Mouse (Mus musculus): Measurements from ENCODE around the gene Agmat. TPM values are rescaled to one million over a fixed set of nuclear protein-coding genes. Genes with fewer than 3 reads are reported as not detected.

The Agmat gene
- total and polyA plus RNA-seq, 2 experiments from 2014 or later: not detected

- peak; percentile 100 for ATAC-seq
These were observed 11.8 kb upstream of the Agmat start for GRCm38 (mm10) chr4:141734446-141735205.

GRCm38 (mm10) chr4:141735206-141735560, 11.3 kb upstream of the Agmat start:
- peak overlapping the region; percentile 39 for H3K4me3 ChIP-seq (ENCODE audit: low read depth, low read length)
- no peaks in the 10 kb centered on the region for H3K36me3 ChIP-seq (ENCODE audit: insufficient read depth)
- no peaks in the 10 kb centered on the region for H3K9me3 ChIP-seq (ENCODE audit: low read length)
- H3K9ac ChIP-seq: peak overlapping the region; percentile 51
- TF ChIP-seq CTCF (IDR thresholded peaks at IDR 0.05; ENCODE audit: low read depth): no peak
- no peaks in the 10 kb centered on the region for H3K4me1 ChIP-seq (ENCODE audit: insufficient read depth)
- ATAC-seq: no peak
- no peak for DNase-seq
- H3K27ac ChIP-seq (ENCODE audit: low read depth, low read length): no peak overlapping the region
- WGBS: 23% methylated on average over 9 of the region's 9 CpGs
- peak overlapping the region; percentile 69 for H3K4me2 ChIP-seq (ENCODE audit: low read depth)
- no peaks in the 10 kb centered on the region; the same call in 1 of the 2 replicates for H3K27me3 ChIP-seq (ENCODE audit: insufficient read depth, low read length)

More at GRCm38 (mm10) chr4:141734446-141735205, 11.8 kb upstream of the Agmat start:
- peak overlapping the region; percentile 69 for H3K4me2 ChIP-seq (ENCODE audit: low read depth)
- TF ChIP-seq CTCF (IDR thresholded peaks at IDR 0.05; ENCODE audit: low read depth): no peak
- 8% methylated on average over 24 of the region's 24 CpGs for WGBS
- no peaks in the 10 kb centered on the region for H3K9me3 ChIP-seq (ENCODE audit: low read length)
- H3K4me1 ChIP-seq (ENCODE audit: insufficient read depth): no peaks in the 10 kb centered on the region
- H3K27me3 ChIP-seq (ENCODE audit: insufficient read depth, low read length): no peaks in the 10 kb centered on the region; the same call in 1 of the 2 replicates
- peak overlapping the region; percentile 51 for H3K9ac ChIP-seq
- no peaks in the 10 kb centered on the region for H3K36me3 ChIP-seq (ENCODE audit: insufficient read depth)
- peak overlapping the region; percentile 39 for H3K4me3 ChIP-seq (ENCODE audit: low read depth, low read length)
- DNase-seq: peak; percentile 95
- no peak overlapping the region for H3K27ac ChIP-seq (ENCODE audit: low read depth, low read length)

- ATAC-seq: no peak
- WGBS: 72% methylated on average over 4 of the region's 4 CpGs
- H3K9me3 ChIP-seq (ENCODE audit: low read length): no peaks in the 10 kb centered on the region
These were observed 9.6 kb upstream of the Agmat start for GRCm38 (mm10) chr4:141736856-141737255.

GRCm38 (mm10) chr4:141738015-141738414, 8.5 kb upstream of the Agmat start:
- ATAC-seq (no peak), DNase-seq (no peak)
- no peaks in the 10 kb centered on the region for H3K36me3 ChIP-seq (ENCODE audit: insufficient read depth)
- H3K4me3 ChIP-seq (ENCODE audit: low read depth, low read length): no peak overlapping the region
- H3K4me1 ChIP-seq (ENCODE audit: insufficient read depth): no peaks in the 10 kb centered on the region
- H3K9ac ChIP-seq: no peak overlapping the region
- 77% methylated on average over 8 of the region's 8 CpGs for WGBS
- H3K27me3 ChIP-seq (ENCODE audit: insufficient read depth, low read length): no peaks in the 10 kb centered on the region
- no peaks in the 10 kb centered on the region for H3K9me3 ChIP-seq (ENCODE audit: low read length)
- H3K27ac ChIP-seq (ENCODE audit: low read depth, low read length): no peak overlapping the region
- no peak overlapping the region for H3K4me2 ChIP-seq (ENCODE audit: low read depth)
- no peak for TF ChIP-seq CTCF (IDR thresholded peaks at IDR 0.05; ENCODE audit: low read depth)

More at GRCm38 (mm10) chr4:141736856-141737255, 9.6 kb upstream of the Agmat start:
- no peak overlapping the region for H3K4me3 ChIP-seq (ENCODE audit: low read depth, low read length)
- no peaks in the 10 kb centered on the region for H3K36me3 ChIP-seq (ENCODE audit: insufficient read depth)
- no peak for DNase-seq
- no peak overlapping the region for H3K27ac ChIP-seq (ENCODE audit: low read depth, low read length)
- H3K9ac ChIP-seq: no peak overlapping the region
- no peaks in the 10 kb centered on the region for H3K27me3 ChIP-seq (ENCODE audit: insufficient read depth, low read length)
- TF ChIP-seq CTCF (IDR thresholded peaks at IDR 0.05; ENCODE audit: low read depth): no peak
- H3K4me1 ChIP-seq (ENCODE audit: insufficient read depth): no peaks in the 10 kb centered on the region
- no peak overlapping the region for H3K4me2 ChIP-seq (ENCODE audit: low read depth)

- no peak for DNase-seq
- no peak for TF ChIP-seq CTCF (IDR thresholded peaks at IDR 0.05; ENCODE audit: low read depth)
- no peaks in the 10 kb centered on the region for H3K36me3 ChIP-seq (ENCODE audit: insufficient read depth)
- H3K9me3 ChIP-seq (ENCODE audit: low read length): no peaks in the 10 kb centered on the region
- no peak overlapping the region for H3K9ac ChIP-seq
- no peak overlapping the region for H3K27ac ChIP-seq (ENCODE audit: low read depth, low read length)
- H3K4me2 ChIP-seq (ENCODE audit: low read depth): no peak overlapping the region
- no peak for ATAC-seq
- 67% methylated on average over 9 of the region's 9 CpGs for WGBS
- no peaks in the 10 kb centered on the region for H3K27me3 ChIP-seq (ENCODE audit: insufficient read depth, low read length)
- no peak overlapping the region for H3K4me3 ChIP-seq (ENCODE audit: low read depth, low read length)
- H3K4me1 ChIP-seq (ENCODE audit: insufficient read depth): no peaks in the 10 kb centered on the region
These were observed 4.6 kb upstream of the Agmat start for GRCm38 (mm10) chr4:141741856-141742255.

GRCm38 (mm10) chr4:141742381-141742780, 4.1 kb upstream of the Agmat start:
- no peak for ATAC-seq
- TF ChIP-seq CTCF (IDR thresholded peaks at IDR 0.05; ENCODE audit: low read depth): no peak
- DNase-seq: no peak
- Histone ChIP-seq H3K4me3 (ENCODE audit: low read depth, low read length) (no peak overlapping the region), H3K9me3 (ENCODE audit: low read length) (no peaks in the 10 kb centered on the region), H3K36me3 (ENCODE audit: insufficient read depth) (no peaks in the 10 kb centered on the region), H3K27ac (ENCODE audit: low read depth, low read length) (no peak overlapping the region), H3K27me3 (ENCODE audit: insufficient read depth, low read length) (no peaks in the 10 kb centered on the region), H3K9ac (no peak overlapping the region), H3K4me2 (ENCODE audit: low read depth) (no peak overlapping the region), H3K4me1 (ENCODE audit: insufficient read depth) (no peaks in the 10 kb centered on the region)
- WGBS: 88% methylated on average over 4 of the region's 4 CpGs

- ATAC-seq: no peak
- TF ChIP-seq CTCF (IDR thresholded peaks at IDR 0.05; ENCODE audit: low read depth): no peak
- Histone ChIP-seq H3K27me3 (ENCODE audit: insufficient read depth, low read length) (no peaks in the 10 kb centered on the region), H3K27ac (ENCODE audit: low read depth, low read length) (no peak overlapping the region), H3K4me1 (ENCODE audit: insufficient read depth) (no peaks in the 10 kb centered on the region), H3K36me3 (ENCODE audit: insufficient read depth) (no peaks in the 10 kb centered on the region), H3K4me3 (ENCODE audit: low read depth, low read length) (no peak overlapping the region), H3K9ac (no peak overlapping the region), H3K4me2 (ENCODE audit: low read depth) (no peak overlapping the region), H3K9me3 (ENCODE audit: low read length) (no peaks in the 10 kb centered on the region)
- 55% methylated on average over 11 of the region's 11 CpGs for WGBS
- no peak for DNase-seq
These were observed 3.1 kb downstream of the Agmat start for GRCm38 (mm10) chr4:141749557-141749956.
